Mouse (Mus musculus): ENCODE measurements around the gene Olfr1396.

DNA sequence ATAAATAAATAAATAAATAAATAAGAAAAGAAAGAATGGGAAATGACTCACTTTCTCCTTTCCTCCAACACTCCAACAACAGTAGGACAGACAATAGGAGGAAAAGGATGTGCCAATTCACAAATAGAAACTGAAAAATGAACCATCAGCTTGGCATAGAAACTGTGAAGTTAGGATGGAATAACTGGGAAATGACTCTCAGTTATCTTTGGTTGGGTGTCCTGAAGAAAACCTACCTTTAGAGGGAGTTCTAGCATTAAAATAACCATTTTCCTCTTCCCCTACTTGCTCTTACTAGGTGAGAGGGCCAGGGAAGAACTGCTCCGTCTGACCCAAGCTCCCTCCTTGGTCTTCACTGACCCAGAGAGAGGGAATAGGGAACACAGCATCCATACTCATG lies 8.9 kb downstream of the Olfr1396 start:
- TF ChIP-seq CTCF (IDR thresholded peaks at IDR 0.05; ENCODE audit: insufficient read depth, low read depth, low read length) (no peak), POLR2A (IDR thresholded peaks at IDR 0.05; ENCODE audit: insufficient read depth, low read depth, low read length) (no peak)
